11 mouse cellular contexts compared by ENCODE assay signal in genomic region chr11:79713184-79713583, GRCm38 (mm10).
A peak's percentile ranks its signal among the peaks of the same experiment; 100 is the strongest.
DNase-seq lines count a peak whose midpoint lies in the region; ATAC-seq lines count a peak whose summit lies in the region.
"Had no signal": no experiment of that assay in that cellular context is flagged by ENCODE, and none has a peak within 500 bp of the region (broad histone marks: within the 10 kb centered on the region; RNA-seq: fewer than 3 reads in every experiment).

No protein-coding gene starts in this region.

- no peaks in the 10 kb centered on the region for H3K36me3 ChIP-seq in lung, embryonic 16.5 days (ENCODE audit: control insufficient read depth, insufficient read depth, low read length)
- no peaks in the 10 kb centered on the region for H3K36me3 ChIP-seq in kidney, embryonic 15.5 days
- no peaks in the 10 kb centered on the region for H3K36me3 ChIP-seq in stomach, embryonic 14.5 days (ENCODE audit: control insufficient read depth, insufficient read depth, low read length)

- H3K4me1 ChIP-seq in lung, embryonic 16.5 days (replicated peaks; ENCODE audit: control insufficient read depth, insufficient read depth, low read length): peaks cover 43% of the 10 kb centered on the region
- H3K4me1 ChIP-seq in kidney, embryonic 15.5 days: peaks cover 66% of the 10 kb centered on the region
- H3K4me1 ChIP-seq in stomach, embryonic 14.5 days (ENCODE audit: control insufficient read depth, insufficient read depth, low read length): peaks cover 36% of the 10 kb centered on the region

- H3K27me3 ChIP-seq in lung, embryonic 16.5 days (ENCODE audit: control insufficient read depth, insufficient read depth, low read depth, low read length): peaks cover 15% of the 10 kb centered on the region
- peaks cover 27% of the 10 kb centered on the region for H3K27me3 ChIP-seq in kidney, embryonic 15.5 days
- peaks cover 7% of the 10 kb centered on the region; the same call in 1 of the 2 replicates for H3K27me3 ChIP-seq in stomach, embryonic 14.5 days (ENCODE audit: control insufficient read depth, insufficient read depth, low read length)

- H3K4me2 ChIP-seq in lung, embryonic 16.5 days (ENCODE audit: low read depth, low read length): peak overlapping the region; percentile 100
- peak overlapping the region; percentile 99 for H3K4me2 ChIP-seq in kidney, embryonic 15.5 days
- H3K4me2 ChIP-seq in stomach, embryonic 14.5 days (replicated peaks; ENCODE audit: low read depth, low read length): peak overlapping the region; percentile 98

- H3K4me3 ChIP-seq in lung, embryonic 16.5 days (ENCODE audit: low read length): 0 out of 2 replicates have a peak overlapping the region, but pooled peaks have one; percentile 7
- peak overlapping the region; percentile 71 for H3K4me3 ChIP-seq in kidney, embryonic 15.5 days (replicated peaks)
- H3K4me3 ChIP-seq in stomach, embryonic 14.5 days (ENCODE audit: low read depth, low read length): peak overlapping the region; percentile 77

- 42% methylated on average over 6 of the region's 6 CpGs for WGBS in lung, embryonic 16.5 days
- WGBS in kidney, embryonic 15.5 days: 28% methylated on average over 6 of the region's 6 CpGs
- WGBS in stomach, embryonic 14.5 days: 33% methylated on average over 6 of the region's 6 CpGs

- DNase-seq in embryo, embryonic 10.5 days (ENCODE audit: low spot score): peak; percentile 9
- DNase-seq in embryo, embryonic 9.5 days (ENCODE audit: extremely low spot score): no peak
- no peak for DNase-seq in lung, postnatal 36 days
- DNase-seq in thymus, postnatal 10 days (ENCODE audit: low spot score in 2 of 2): no peak
- no peak for DNase-seq in layer of hippocampus, adult 9-10 months (ENCODE audit: low spot score)
- DNase-seq: cerebellum, postnatal 36 days; heart, postnatal 36 days; left cerebral cortex, postnatal 4 days had no signal

- no peaks in the 10 kb centered on the region for H3K9me3 ChIP-seq in lung, embryonic 16.5 days (ENCODE audit: control insufficient read depth, low read length)
- no peaks in the 10 kb centered on the region for H3K9me3 ChIP-seq in kidney, embryonic 15.5 days (replicated peaks)
- H3K9me3 ChIP-seq in stomach, embryonic 14.5 days (ENCODE audit: control insufficient read depth, low read depth, low read length): no peaks in the 10 kb centered on the region

- no peak overlapping the region for H3K27ac ChIP-seq in lung, embryonic 16.5 days (ENCODE audit: low read length)
- peak overlapping the region; percentile 69 for H3K27ac ChIP-seq in kidney, embryonic 15.5 days
- peak overlapping the region; percentile 72; the same call in 1 of the 2 replicates for H3K27ac ChIP-seq in stomach, embryonic 14.5 days (ENCODE audit: low read length)

- no peak for ATAC-seq in lung, embryonic 16.5 days (ENCODE audit: low read depth)
- no peak for ATAC-seq in kidney, embryonic 15.5 days (replicated peaks; ENCODE audit: low FRiP score)
- ATAC-seq in stomach, embryonic 14.5 days (ENCODE audit: insufficient number of reproducible peaks, insufficient read depth, low FRiP score, low read depth): no peak

- no peak overlapping the region for H3K9ac ChIP-seq in lung, embryonic 16.5 days (ENCODE audit: low read length)
- no peak overlapping the region for H3K9ac ChIP-seq in kidney, embryonic 15.5 days
- H3K9ac ChIP-seq in stomach, embryonic 14.5 days (replicated peaks; ENCODE audit: low read depth, low read length): no peak overlapping the region

Comparison
In these comparisons a context has a peak if more than half of its experiments do, and no peak if none do; other contexts are left out.
1. H3K4me3 ChIP-seq: peak in every context shown above with its lines; median percentile 77 in stomach, embryonic 14.5 days; 71 in kidney, embryonic 15.5 days; 7 in lung, embryonic 16.5 days.